Mouse (Mus musculus) embryo, embryonic 11 days (tissue): ENCODE data around the gene Thap4.
"Not testable (repeated sequence)": the region's sequence is repeated elsewhere in the genome, so short reads cannot be mapped to it uniquely, and the experiment has no call there.

ENCODE experiments used
- DNase-seq: peaks from one replicate; pipeline ENCODE4 v3.0.0-alpha.2; 2015

The Thap4 gene

GRCm38 (mm10) chr1:93688154-93688553 is 66.5 kb downstream of the Thap4 start:
- no peak for DNase-seq

DNA sequence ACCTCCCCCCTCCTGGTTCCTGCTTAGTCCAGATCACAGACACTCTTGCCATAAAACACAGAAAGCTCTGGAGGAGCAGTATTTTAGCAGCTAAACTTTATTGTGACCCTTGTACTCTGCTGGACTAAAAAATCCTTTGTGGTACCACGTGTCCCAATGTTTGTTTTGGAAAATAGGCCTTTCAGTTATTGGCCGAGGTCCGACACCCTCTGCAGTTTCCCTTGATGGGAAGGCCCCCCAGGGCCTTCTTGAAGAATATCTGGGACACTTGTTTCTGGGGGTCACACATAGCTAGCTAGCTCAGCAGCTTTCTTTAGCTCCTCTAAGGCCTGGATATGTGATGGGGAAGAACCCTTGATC is 67.7 kb downstream of the Thap4 start:
- no peak for DNase-seq

GRCm38 (mm10) chr1:93686245-93686960 is 68.3 kb downstream of the Thap4 start:
- peak; percentile 90 for DNase-seq

DNA sequence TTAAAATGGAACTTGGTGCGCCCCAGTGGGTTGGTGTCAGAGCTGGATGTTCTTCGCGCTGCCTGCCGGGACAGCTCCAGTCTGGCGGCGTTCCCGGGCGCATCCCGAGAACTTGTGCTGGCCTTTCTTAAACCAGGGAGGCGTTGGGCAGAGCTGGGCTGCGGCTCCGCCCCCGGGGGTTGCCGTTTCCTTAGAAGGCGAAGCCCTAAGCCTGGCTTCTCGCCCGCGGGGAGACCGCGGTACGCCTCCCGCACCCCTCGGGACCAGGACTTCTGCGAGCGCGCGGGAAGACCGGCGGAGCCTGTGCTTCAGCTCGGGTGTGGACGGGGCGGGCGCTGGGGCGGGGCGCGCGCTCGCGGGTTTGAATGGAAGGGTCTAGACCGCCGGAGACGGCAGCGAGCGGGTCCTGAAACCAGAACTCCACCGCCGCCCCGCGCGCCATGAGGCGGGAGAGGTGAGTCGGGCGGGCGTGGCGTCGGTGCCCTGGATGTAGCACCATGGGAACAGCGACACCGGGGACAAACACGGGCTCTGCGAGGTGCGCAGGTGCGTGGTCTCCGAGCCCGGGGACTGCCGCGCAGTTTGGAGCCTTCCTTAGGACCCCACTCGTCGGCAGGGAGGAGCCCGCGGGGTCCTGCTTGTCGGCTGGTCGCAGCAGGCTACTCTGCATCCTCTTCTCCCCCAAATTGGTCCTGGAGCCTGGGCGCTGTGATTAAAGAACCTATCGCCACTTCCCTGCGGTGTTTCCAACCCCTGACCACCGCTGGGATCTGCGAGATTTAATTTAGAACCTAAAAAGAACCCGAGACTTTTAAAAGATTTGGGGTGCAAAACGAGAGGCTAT is 69.0 kb downstream of the Thap4 start, which contains the start of gene Bok:
Bok (plus strand) TSS at position 260 of the 844 bp plus-strand sequence.
- DNase-seq, result peak; percentile 82

DNA sequence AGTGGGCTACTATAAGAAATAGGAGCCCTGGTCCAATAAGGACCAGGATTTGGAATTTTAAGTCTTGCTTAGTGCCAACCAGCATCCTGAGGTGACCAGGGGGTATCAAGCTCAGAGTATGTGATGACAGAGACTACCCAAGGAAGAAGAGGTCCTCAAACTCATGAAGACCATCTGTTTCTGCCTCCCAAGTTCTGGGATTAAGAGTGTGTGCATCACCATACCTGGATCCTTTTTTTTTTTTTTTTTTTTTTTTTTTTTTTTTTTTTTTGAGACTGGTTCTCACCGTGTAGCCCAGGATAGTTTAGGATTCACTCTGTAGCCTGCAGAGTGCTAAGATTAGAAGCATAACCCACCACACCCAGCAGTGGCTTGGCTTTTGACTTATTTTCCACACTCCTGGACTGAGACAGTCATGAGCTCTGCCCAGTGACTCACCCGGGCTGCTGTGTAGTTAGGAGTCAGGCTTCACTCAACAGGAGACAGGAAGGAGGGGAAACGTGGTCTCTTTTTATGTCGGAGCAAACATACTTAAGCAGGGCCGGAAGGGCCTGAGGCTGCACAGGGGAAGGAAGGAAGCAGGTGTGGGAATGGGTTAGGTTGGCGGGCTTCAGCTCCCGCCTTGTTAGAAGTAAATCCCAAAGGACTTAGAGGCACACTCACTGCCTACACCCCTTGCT is 74.6 kb downstream of the Thap4 start:
- no peak for DNase-seq

DNA sequence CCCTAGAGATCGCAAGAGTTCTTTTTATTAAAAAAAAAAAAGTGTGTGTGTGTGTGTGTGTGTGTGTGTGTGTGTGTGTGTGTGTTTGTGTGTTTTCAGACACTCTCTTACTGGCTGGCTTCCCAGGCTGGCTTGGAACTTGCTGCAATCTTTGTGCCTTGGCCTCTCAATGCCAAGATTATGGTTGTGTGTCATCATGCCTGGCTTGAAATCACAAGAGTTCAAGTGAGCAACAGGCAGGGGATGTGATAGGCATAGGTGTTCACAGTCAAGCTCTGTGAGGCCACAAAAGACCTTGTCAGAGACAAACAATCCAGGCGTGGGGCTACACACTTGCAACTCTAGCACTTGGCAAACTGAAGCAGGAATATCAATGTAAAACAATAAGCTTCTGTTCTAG is 76.3 kb downstream of the Thap4 start:
- DNase-seq, result no peak

DNA sequence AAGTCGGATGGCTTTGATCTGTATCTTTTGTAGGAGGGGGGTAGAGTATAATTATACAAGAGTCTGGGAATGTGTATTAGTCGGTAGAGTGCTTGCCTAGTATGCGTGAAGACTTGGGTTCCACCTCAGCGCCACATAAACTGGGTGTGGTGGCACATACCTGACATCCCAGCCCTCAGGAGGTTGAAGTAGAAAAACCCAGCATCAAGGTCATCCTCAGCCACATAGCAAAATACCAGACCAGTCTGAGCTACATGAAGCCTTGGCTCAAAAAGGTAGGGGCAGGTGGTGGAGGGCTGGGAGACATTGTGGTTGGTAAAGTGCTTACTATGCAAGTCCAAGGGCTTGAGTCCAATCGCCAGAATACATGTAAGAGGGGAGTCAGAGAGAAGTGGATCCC is 82.0 kb downstream of the Thap4 start:
- DNase-seq, result no peak

GRCm38 (mm10) chr1:93669941-93670340 is 84.7 kb downstream of the Thap4 start:
- DNase-seq, result no peak

- DNase-seq, result peak; percentile 89
Measured at GRCm38 (mm10) chr1:93668791-93669548, 85.7 kb downstream of the Thap4 start.

DNA sequence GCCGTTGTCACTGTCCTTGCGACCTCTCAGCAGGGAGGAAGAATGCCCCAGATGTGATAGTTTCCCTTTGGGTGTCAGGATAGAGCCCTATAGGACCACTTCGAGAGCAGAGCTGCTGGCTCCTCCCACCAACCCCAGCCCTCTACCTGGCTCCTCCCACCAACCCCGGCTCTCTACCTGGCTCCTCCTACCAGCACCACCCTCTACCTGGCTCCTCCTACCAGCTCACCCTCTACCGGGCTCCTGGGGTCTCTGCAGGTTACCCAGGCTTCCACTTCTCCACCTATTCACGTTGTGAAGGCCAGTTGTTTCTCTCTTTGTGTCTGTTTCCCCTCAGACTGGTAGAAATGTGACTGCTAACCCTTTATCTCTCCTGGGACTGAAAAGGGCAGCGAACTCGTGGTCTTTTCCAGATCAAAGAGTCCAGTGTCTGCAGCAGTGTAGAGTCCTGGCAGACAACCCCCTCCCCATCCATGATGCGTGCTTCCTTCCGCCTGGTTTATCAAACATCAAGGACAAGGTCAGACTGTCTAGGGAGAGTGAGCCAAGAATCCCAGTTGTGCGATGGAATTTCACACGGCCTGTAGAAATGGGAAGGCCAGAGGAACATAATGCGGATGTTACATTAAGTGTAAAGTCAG is 86.8 kb downstream of the Thap4 start:
- peak; percentile 36 for DNase-seq

GRCm38 (mm10) chr1:93658559-93658958 is 96.1 kb downstream of the Thap4 start, which contains the start of gene Stk25:
Stk25 (minus strand) TSS chr1:93658659.
- not testable (repeated sequence) for DNase-seq

GRCm38 (mm10) chr1:93657025-93657360 is 97.7 kb downstream of the Thap4 start:
- no peak for DNase-seq

GRCm38 (mm10) chr1:93656325-93657024 is 98.2 kb downstream of the Thap4 start:
- DNase-seq, result no peak

DNA sequence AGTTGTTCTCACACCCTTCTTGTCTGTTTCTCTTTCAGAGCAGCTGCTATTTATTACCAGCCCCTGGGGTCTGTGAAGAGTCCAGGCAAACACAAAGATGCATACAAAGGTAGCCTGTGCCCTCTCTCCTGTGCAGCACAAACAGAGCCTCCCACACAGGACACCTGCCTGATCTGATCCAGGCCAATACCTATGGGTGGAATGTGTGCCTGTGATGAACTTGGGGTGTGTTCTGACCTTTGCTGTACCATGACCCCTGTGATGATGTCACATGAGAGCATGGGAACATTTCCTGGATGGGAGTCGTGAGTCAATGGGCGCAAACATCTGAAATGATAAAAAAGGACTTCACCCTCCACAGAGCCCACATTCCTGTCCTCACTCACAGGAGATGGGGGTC is 99.9 kb downstream of the Thap4 start:
- DNase-seq, result no peak

DNA sequence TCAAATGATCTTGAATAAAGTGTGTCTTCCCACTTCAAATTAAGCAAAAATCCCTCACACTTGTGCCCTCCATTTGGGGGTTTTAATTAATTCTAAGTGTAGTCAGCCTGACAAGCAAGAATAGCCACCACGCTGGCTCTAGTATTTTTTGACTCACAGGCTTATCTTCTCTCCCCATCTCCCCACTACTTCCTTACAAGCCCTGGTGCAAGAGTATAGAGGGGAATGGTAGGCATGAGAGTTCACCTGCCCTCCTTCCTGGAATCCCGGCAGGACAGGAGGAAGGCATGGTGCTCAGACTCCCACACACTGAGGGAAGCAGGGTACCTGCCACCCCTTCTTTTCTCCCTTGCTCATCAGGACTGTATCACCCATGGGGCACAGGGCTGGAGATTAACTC is 100.4 kb downstream of the Thap4 start:
- no peak for DNase-seq
